Mouse (Mus musculus) lung, postnatal 0 days (tissue): ENCODE data around the gene Kantr. TPM values are rescaled to one million over a fixed set of nuclear protein-coding genes. Genes with fewer than 3 reads are reported as not detected.

Experiments
- ATAC-seq: fragments of 200-750 bp; cut with Nextera tagmentation; 2 replicates; pipeline ENCODE4 v1.8.0; 2017; ENCODE audit warnings: moderate library complexity
- DNase-seq: peaks from one replicate; pipeline ENCODE4 v3.0.0-alpha.2; 2016; ENCODE audit warnings: low spot score
- H3K27ac ChIP-seq: fragments of 300-500 bp; sonication (generic); 2 replicates; pipeline ENCODE4 v1.5.1; 2014; ENCODE audit warnings: antibody characterized with exemption, mild to moderate bottlenecking, low read length, mixed read lengths
- H3K27me3 ChIP-seq: fragments of 300-500 bp; sonication (generic); replicated peaks from 2 replicates; pipeline ENCODE4 v1.6.1; 2014; ENCODE audit warnings: low read length, mixed read lengths; ENCODE audit not compliant: insufficient read depth
- H3K36me3 ChIP-seq: fragments of 300-500 bp; sonication (generic); 2 replicates; pipeline ENCODE4 v1.6.1; 2014; ENCODE audit warnings: low read length, mixed read lengths; ENCODE audit not compliant: insufficient read depth
- H3K4me1 ChIP-seq: fragments of 300-500 bp; sonication (generic); 2 replicates; pipeline ENCODE4 v1.6.1; 2014; ENCODE audit warnings: antibody characterized with exemption, low read depth, low read length, mixed read lengths; ENCODE audit not compliant: insufficient read depth
- H3K4me2 ChIP-seq: fragments of 300-500 bp; sonication (generic); replicated peaks from 2 replicates; pipeline ENCODE4 v1.6.1; 2014; ENCODE audit warnings: low read depth, mild to moderate bottlenecking, low read length, moderate library complexity, mixed read lengths
- H3K4me3 ChIP-seq: fragments of 300-500 bp; sonication (generic); 2 replicates; pipeline ENCODE4 v1.5.1; 2014; ENCODE audit warnings: low read depth, low read length
- H3K9ac ChIP-seq: fragments of 300-500 bp; sonication (generic); replicated peaks from 2 replicates; pipeline ENCODE4 v1.6.1; 2014; ENCODE audit warnings: low read depth, mild to moderate bottlenecking
- H3K9me3 ChIP-seq: fragments of 300-500 bp; sonication (generic); 2 replicates; pipeline ENCODE4 v1.6.1; 2016; ENCODE audit warnings: low read length, mixed read lengths
- CTCF ChIP-seq: IDR thresholded peaks from 2 replicates; pipeline ENCODE4 v1.5.1; 2016; ENCODE audit warnings: antibody characterized with exemption, mild to moderate bottlenecking
- EP300 ChIP-seq: IDR thresholded peaks from 2 replicates; pipeline ENCODE4 v1.6.1; 2016; ENCODE audit warnings: antibody characterized with exemption, mild to moderate bottlenecking, control low read depth
- WGBS: fragments of 180-500 bp; shearing (Covaris S2); extraction: QIAGEN DNeasy Blood & Tissue Kit; methylation state at CpG from one replicate; pipeline ENCODE4 v1.1.7; 2014; 5-methylcytosine and 5-hydroxymethylcytosine counted together
- polyA plus RNA-seq: library from polyadenylated mRNA; unstranded; fragments of >200 nt; fragmentation: Nextera tagmentation; extraction: Ambion mirVana; gene quantifications from 2 replicates; pipeline ENCODE4 v1.2.1, GENCODE M21; 2015

The Kantr gene
- polyA plus RNA-seq, 1 experiment from 2014 or later: 6.6 TPM

DNA sequence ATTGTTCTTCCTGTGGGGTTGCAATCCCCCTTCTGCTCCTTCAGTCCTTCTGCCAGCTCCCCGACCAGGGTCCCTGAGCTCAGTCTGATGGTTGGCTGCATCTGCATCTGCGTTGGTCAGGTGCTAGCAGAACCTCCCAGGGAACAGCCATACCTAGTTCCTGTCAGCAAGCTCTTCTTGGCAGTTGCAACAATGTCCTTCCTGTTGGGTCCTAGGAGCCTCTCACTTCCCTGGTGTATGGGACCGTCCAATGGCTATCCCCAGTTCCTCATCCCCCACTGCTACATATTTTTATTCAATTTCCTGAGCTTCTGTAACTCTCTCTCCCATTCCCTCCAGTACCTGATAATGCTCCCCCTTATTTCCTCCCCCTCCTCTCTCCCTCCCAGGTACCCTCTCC, 42.5 kb downstream of the Kantr start:
- WGBS: 66% methylated on average over 3 of the region's 3 CpGs
- TF ChIP-seq CTCF (no peak), EP300 (no peak)

DNA sequence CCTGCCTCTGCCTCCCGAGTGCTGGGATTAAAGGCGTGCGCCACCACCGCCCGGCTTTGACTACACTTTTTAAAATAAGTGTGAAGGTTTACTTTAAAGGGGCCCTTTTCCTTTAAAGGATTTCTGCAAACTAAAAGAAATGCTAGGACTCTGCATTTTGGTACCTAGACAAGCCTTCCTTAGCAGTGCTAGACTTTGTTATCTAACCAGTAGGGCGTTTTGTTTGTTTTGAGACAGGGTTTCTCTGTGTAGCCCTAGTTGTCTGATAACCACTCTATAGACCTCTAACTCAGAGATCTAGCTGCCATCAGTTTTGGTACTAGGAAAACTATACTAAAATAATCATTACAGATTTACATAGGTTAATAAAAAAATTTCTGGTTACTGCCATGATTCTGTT, 47.9 kb downstream of the Kantr start:
- H3K9ac ChIP-seq: no peak overlapping the region
- H3K27ac ChIP-seq: no peak overlapping the region
- 88% methylated on average over 6 of the region's 6 CpGs for WGBS
- no peak for ATAC-seq
- H3K4me3 ChIP-seq: no peak overlapping the region
- H3K36me3 ChIP-seq: no peaks in the 10 kb centered on the region
- H3K9me3 ChIP-seq: no peaks in the 10 kb centered on the region
- DNase-seq: no peak
- no peaks in the 10 kb centered on the region for H3K27me3 ChIP-seq
- no peaks in the 10 kb centered on the region for H3K4me1 ChIP-seq
- TF ChIP-seq EP300 (no peak), CTCF (no peak)
- H3K4me2 ChIP-seq: no peak overlapping the region

More for the DNA sequence above, 42.5 kb downstream of the Kantr start:
- Histone ChIP-seq H3K9me3 (no peaks in the 10 kb centered on the region), H3K36me3 (no peaks in the 10 kb centered on the region), H3K9ac (no peak overlapping the region), H3K27ac (no peak overlapping the region), H3K4me1 (no peaks in the 10 kb centered on the region), H3K27me3 (no peaks in the 10 kb centered on the region), H3K4me3 (no peak overlapping the region), H3K4me2 (no peak overlapping the region)
- ATAC-seq (no peak), DNase-seq (no peak)

DNA sequence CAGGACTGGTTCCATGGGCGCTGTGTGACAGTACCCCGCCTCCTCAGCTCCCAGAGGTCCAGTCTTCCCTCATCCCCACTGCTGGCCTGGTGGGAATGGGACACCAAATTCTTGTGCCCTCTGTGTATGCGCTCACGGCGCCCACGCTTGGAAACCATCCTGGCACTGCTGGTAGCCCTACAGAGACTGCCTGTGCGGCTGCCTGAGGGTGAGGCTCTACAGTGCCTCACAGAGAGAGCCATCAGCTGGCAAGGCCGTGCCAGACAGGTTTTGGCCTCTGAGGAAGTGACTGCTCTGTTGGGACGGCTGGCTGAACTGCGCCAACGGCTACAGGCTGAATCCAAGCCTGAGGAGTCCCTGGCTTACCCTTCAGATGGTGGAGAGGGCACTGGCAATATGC, 56.1 kb downstream of the Kantr start:
- DNase-seq (no peak), ATAC-seq (no peak)
- Histone ChIP-seq H3K9ac (no peak overlapping the region), H3K36me3 (peaks cover 49% of the 10 kb centered on the region), H3K27ac (no peak overlapping the region), H3K9me3 (no peaks in the 10 kb centered on the region), H3K4me3 (no peak overlapping the region), H3K27me3 (no peaks in the 10 kb centered on the region), H3K4me1 (no peaks in the 10 kb centered on the region), H3K4me2 (no peak overlapping the region)
- WGBS: 97% methylated on average over 11 of the region's 11 CpGs
- no peak for TF ChIP-seq CTCF
- no peak for TF ChIP-seq EP300

Other genes with a start within 250 kb of the Kantr start
- 4.0 and 4.3 TPM in 2 replicates for gene Iqsec2, start 183.2 kb downstream of the Kantr start, polyA plus RNA-seq
- gene Kdm5c, start 94.5 kb downstream of the Kantr start, polyA plus RNA-seq: 17.0 and 17.8 TPM in 2 replicates
- gene Tspyl2, start 14.9 kb upstream of the Kantr start, polyA plus RNA-seq: 13.5 and 14.0 TPM in 2 replicates
- 1.1 TPM in 2 replicates for gene Gpr173, start 41.2 kb upstream of the Kantr start, polyA plus RNA-seq
- gene Cldn34a, start 235.8 kb upstream of the Kantr start, polyA plus RNA-seq: not detected in 2 replicates